Mouse (Mus musculus): Measurements from ENCODE around the gene Ten1.
A peak's percentile ranks its signal among the peaks of the same experiment; 100 is the strongest.

Gene Ten1

GRCm38 (mm10) chr11:116198639-116199531, at the start of gene Ten1, which contains the start of gene Acox1:
Gene Ten1, plus strand, starts transcription at chr11:116198855.
Gene Acox1, minus strand, starts transcription at chr11:116199045.
- DNase-seq (ENCODE audit: low spot score in 2 of 2), result peak; percentile 93 to 96

- no peak for DNase-seq (ENCODE audit: low spot score in 2 of 2)
Measured at GRCm38 (mm10) chr11:116149341-116149740, 49.3 kb upstream of the Ten1 start.

- no peak for DNase-seq (ENCODE audit: low spot score in 2 of 2)
Measured at GRCm38 (mm10) chr11:116150960-116151359, 47.7 kb upstream of the Ten1 start.

DNA sequence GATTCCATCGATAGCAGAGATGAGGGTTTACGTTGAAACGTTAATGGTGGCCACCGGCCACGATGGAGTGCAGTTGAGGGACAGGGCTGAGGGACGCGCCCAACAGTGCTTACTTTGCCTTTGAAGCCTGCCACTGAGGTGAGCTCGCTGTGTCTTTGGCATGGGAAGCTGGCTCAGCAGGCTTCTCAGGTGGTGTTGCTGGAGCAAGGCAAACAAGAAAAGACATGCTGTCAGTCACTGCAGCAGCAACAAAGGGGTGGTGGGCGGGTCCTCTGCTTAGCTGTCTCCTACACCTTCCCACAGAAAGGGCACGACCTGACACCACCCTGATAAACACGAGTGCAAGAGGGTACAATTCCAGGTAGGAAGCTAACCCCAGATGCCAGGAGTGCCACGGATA, 37.3 kb upstream of the Ten1 start:
- peak; percentile 57 to 72 for DNase-seq (ENCODE audit: low spot score in 2 of 2)

DNA sequence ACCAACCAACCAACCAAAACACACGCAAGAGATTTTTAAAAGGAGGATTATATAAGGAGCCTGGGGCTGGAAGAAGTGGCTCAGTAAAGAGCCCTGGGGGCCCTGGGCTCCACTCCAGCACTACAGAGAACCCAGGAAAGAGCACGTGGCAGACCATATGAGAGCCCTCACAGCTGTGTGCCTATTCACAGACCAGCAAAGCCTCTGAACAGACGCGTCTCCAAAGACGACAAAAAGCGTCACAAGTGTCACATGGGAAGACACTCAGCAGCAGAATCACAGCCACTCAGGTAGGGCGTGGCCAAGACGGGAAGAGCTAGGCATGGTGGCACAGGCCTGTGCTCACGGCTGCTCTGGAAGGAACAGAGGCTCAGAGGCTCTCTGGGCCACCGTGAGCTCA, 36.5 kb upstream of the Ten1 start:
- no peak for DNase-seq (ENCODE audit: low spot score in 2 of 2)

DNA sequence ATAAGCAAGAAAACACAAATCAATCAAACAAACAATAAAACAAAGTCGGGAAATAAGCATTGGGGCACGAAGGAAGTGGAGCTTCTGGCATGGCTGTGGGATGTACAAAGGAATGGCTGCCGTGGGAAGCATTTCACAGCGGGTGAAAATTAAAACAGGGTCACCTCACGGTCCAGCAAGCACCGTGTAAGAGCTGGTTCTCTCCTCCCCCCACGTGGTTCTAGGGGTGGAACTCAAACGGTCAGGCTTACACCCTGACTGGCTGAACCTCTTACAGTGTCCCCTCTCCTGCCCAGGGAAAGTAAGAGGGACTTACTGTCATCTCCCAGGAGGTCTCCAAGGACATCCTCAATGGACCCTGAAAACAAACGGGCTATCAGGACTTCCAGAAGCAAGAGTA, 35.7 kb upstream of the Ten1 start:
- DNase-seq (ENCODE audit: low spot score in 2 of 2), result no peak

DNA sequence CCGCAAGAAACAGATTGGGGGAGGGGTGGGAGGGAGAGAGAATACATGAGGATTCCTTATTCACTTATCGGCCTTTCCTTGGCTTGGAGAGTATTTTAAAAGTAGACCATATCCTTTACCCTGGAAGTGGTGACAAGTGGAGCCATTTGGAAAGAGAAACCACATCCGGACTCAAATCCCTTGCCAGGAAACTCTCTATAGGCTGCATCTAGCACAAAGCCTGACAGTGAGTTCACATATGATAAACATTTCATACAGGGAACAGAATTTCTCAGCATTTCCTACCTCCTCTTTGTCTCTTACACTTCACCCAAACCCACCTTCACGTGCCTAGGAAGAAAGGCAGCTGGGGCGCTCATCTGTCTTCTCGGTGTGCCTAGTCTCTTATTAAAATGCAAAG, 31.4 kb upstream of the Ten1 start:
- no peak for DNase-seq (ENCODE audit: low spot score in 2 of 2)

GRCm38 (mm10) chr11:116167884-116168439, 30.7 kb upstream of the Ten1 start, which contains the start of gene Fbf1:
Gene Fbf1, minus strand, starts transcription at chr11:116168166.
- peak; percentile 91 to 95 for DNase-seq (ENCODE audit: low spot score in 2 of 2)

DNA sequence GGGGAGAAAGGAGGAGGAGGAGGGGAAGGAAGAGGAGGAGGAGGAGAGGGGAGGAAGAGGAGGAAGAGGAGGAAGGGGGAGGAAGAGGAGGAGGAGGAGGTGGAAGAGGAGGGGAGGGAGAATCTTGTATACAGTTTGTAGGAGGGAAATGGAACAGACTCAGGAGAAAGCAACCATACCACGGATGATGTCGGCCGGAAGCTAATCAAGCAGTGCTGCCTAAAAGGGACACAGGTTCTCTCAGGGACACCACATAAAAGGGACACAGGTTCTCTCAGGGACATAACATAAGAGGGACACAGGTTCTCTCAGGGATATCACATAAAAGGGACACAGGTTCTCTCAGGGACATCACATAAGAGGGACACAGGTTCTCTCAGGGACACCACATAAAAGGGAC, 29.4 kb upstream of the Ten1 start:
- no peak for DNase-seq (ENCODE audit: low spot score in 2 of 2)

DNA sequence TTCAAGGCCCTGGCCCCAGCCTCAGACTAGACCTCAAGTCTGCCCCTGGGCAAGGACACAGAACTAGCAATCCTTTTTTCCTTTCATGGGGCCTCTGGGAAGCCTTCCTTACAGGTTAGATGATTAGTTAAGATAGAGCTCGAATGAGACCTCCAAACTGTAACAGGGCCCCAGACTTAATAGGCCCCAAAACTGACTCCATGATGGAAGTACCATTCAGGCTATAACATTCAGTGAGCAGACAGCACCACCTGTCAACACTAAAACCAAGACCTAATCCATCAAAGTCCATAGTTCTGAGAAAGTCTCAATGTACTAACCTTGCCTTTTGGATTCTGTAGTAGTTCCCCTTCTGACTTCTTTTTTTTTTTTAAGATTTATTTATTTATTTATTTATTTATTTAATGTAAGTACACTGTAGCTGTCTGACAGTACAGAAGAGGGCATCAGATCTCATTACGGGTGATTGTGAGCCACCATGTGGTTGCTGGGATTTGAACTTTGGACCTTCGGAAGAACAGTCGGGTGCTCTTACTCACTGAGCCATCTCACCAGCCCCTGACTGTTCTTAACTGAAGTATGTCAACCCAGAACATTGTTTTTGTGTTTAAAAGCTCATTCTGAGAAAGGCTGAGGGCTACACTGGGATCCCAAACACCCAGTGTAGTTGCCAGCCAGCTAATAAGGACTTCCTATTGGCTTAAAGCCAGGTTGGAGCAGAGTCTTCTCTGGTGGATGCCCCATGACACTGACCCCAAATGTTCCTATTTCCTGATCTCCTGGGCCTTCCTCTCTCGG, 28.5 kb upstream of the Ten1 start:
- no peak for DNase-seq (ENCODE audit: low spot score in 2 of 2)

DNA sequence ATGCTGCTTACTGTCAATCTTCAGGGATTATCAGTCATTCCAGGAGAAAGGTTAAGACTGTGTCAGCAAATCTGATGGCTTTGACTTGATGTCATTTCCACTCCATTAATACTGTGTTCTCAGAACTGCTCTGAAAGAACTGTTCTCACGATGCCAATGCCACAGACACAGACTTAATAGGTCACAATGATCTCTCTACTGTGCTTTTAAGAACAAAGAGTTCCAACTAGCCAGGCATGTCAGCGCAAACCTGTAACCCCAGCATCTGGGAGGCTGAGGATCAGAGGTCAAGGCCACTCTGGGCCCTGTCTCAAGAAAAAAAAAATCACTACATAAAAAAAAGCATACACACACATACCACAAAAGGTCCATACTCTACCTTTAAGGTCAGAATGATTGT, 26.7 kb upstream of the Ten1 start:
- DNase-seq (ENCODE audit: low spot score in 2 of 2), result no peak

- DNase-seq (ENCODE audit: low spot score in 2 of 2), result no peak
Measured at GRCm38 (mm10) chr11:116174775-116175448, 23.7 kb upstream of the Ten1 start.

GRCm38 (mm10) chr11:116176010-116176409, 22.6 kb upstream of the Ten1 start:
- DNase-seq (ENCODE audit: low spot score in 2 of 2), result no peak

DNA sequence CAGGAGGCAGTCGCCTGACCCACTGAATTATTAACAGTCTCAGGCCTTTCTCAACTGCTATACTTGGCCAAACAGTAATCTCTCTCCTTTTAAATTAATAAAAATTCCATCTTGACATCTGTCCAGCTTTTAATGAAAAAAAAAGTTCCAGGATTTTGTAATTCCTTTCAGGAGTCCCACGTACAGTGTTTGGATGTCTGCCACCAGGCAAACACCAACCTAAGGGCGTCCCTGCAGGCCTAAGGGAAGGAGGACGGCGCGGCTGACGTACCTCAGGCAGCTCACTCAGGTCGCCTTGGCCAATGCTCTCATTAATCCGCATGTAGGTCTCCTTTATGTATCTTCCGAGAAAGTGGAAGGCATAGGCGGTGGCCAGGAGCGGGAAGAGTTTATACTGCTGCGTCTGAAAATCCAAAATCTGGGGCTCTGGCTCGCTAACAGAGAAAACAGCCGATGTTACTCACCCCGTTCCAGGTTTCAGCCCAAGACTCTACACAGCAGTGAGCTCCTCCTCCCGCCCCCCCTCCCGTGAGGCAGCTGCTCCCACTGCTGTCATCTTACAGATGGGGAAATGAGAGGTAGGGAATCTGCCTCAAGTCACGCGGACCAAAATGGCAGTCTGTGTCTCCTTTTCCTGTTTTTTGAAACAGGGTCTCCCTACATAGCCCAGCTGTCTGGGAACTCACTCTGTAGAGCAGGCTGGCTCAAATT, 20.1 kb upstream of the Ten1 start:
- no peak for DNase-seq (ENCODE audit: low spot score in 2 of 2)

GRCm38 (mm10) chr11:116185836-116186235, 12.8 kb upstream of the Ten1 start:
- DNase-seq (ENCODE audit: low spot score in 2 of 2), result no peak

GRCm38 (mm10) chr11:116186360-116186759, 12.3 kb upstream of the Ten1 start:
- no peak for DNase-seq (ENCODE audit: low spot score in 2 of 2)

DNA sequence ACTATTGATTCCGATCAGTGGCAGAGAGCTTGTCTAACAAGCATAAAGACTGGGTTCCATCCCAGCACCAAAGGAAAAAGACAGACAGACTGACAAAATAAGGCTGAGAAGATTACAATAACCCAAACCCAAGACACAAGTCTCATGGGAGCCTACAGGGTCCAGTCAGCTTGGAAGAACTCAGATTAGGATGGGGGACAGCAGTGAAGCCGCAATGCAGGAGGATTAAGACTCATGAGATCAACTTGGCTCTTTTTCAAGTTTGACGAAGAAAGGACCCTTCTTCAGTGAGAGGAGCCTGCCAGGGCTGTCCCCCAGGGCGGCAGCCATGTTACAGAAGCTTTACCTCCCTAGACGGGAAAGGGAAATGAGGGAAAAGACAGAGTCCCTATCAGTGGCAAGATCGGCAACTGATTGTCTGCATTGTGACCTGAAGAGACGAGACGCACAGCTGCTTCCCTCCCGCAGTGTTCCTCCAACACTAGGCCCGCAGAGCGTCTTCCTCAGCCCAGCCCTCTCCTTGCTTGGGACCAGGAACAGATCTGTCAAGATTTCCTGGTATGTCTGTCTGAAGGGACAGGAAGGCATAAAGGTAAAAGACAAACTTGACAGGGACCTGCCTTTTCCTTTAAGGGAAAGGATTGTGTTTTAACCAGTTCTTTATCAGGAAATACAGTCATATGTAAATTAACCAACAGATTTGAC, 11.3 kb upstream of the Ten1 start:
- DNase-seq (ENCODE audit: low spot score in 2 of 2), result no peak

GRCm38 (mm10) chr11:116194619-116195018, 4.0 kb upstream of the Ten1 start:
- DNase-seq (ENCODE audit: low spot score in 2 of 2), result no peak

GRCm38 (mm10) chr11:116195252-116195651, 3.4 kb upstream of the Ten1 start:
- DNase-seq (ENCODE audit: low spot score in 2 of 2), result no peak

- no peak for DNase-seq (ENCODE audit: low spot score in 2 of 2)
Measured at GRCm38 (mm10) chr11:116196336-116196735, 2.3 kb upstream of the Ten1 start.

Data from urinary bladder, postnatal 36 days (tissue).